20 mouse cellular contexts compared by ENCODE assay signal in the genomic region with DNA sequence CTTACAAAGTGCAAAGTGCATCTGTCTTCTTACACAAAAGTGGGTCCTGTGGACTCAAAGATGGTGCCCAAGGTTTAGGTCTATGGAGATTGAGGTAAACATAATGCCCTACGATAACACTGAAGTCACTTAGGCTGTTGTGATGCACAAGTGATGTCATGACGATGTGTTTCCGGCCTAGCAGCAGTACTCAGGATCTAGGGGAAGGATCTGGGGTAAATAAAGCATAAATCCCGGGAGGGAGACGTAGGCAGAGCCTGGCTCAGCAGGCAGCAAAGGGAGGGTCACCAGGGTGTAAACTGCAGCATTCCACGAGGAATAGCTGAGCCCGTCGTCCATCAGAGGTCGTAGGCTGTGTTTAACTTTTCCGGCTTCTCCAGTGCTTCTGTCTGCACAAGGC. TPM values are rescaled to one million over a fixed set of nuclear protein-coding genes. Genes with fewer than 3 reads are reported as not detected.
DNase-seq lines count a peak whose midpoint lies in the region; ATAC-seq lines count a peak whose summit lies in the region.
"Had no signal": no experiment of that assay in that cellular context is flagged by ENCODE, and none has a peak within 500 bp of the region (broad histone marks: within the 10 kb centered on the region; RNA-seq: fewer than 3 reads in every experiment).

No protein-coding gene starts in this region.

- H3K27ac ChIP-seq in midbrain, embryonic 11.5 days (ENCODE audit: low read depth, low read length) = no peak overlapping the region
- H3K27ac ChIP-seq in midbrain, embryonic 13.5 days = no peak overlapping the region

- no peak for ATAC-seq in midbrain, embryonic 11.5 days (ENCODE audit: low FRiP score)
- no peak for ATAC-seq in midbrain, embryonic 13.5 days
- ATAC-seq: activated CD4-positive, CD25-positive, alpha-beta regulatory T cell, adult 4 months; CD4-positive, CD25-positive, alpha-beta regulatory T cell, adult 4 months; Patski had no signal

- peaks cover 59% of the 10 kb centered on the region for H3K36me3 ChIP-seq in midbrain, embryonic 11.5 days (ENCODE audit: control insufficient read depth, insufficient read depth, low read length)
- H3K36me3 ChIP-seq in midbrain, embryonic 13.5 days = peaks cover 98% of the 10 kb centered on the region

- WGBS in midbrain, embryonic 11.5 days = 90% methylated on average over 10 of the region's 10 CpGs
- 88% methylated on average over 10 of the region's 10 CpGs for WGBS in midbrain, embryonic 13.5 days

- no peaks in the 10 kb centered on the region for H3K4me1 ChIP-seq in midbrain, embryonic 11.5 days (ENCODE audit: control insufficient read depth, insufficient read depth, low read length)
- no peaks in the 10 kb centered on the region for H3K4me1 ChIP-seq in midbrain, embryonic 13.5 days (replicated peaks)

- H3K27me3 ChIP-seq in midbrain, embryonic 11.5 days (ENCODE audit: control insufficient read depth, insufficient read depth, low read length) = no peaks in the 10 kb centered on the region
- no peaks in the 10 kb centered on the region for H3K27me3 ChIP-seq in midbrain, embryonic 13.5 days
- H3K27me3 ChIP-seq: CH12.LX, Patski had no signal

- no peak overlapping the region for H3K9ac ChIP-seq in midbrain, embryonic 11.5 days (ENCODE audit: low read length)
- no peak overlapping the region for H3K9ac ChIP-seq in midbrain, embryonic 13.5 days (replicated peaks)

- H3K4me3 ChIP-seq in midbrain, embryonic 11.5 days (ENCODE audit: low read depth, low read length) = no peak overlapping the region
- H3K4me3 ChIP-seq in midbrain, embryonic 13.5 days (replicated peaks) = no peak overlapping the region

- DNase-seq in midbrain, embryonic 11.5 days (ENCODE audit: low spot score, missing footprints) = peak; percentile 72
- peak; percentile 59 for DNase-seq in R1 (ENCODE audit: low read depth, low spot score)
- DNase-seq in cerebellum, postnatal 10 days = no peak
- DNase-seq: adrenal gland, adult 2 months; adrenal gland, adult 8-10 months; adrenal gland, postnatal 10 days; adrenal gland, postnatal 14 days; adrenal gland, postnatal 25 days; adrenal gland, postnatal 36 days; B cell, adult 2 months; cerebellum, adult 11 months; cerebellum, adult 11-12 months; cerebellum, adult 18-20 months; cerebellum, adult 2 months had no signal

- no peaks in the 10 kb centered on the region for H3K9me3 ChIP-seq in midbrain, embryonic 11.5 days (ENCODE audit: control insufficient read depth, low read length)
- no peaks in the 10 kb centered on the region for H3K9me3 ChIP-seq in midbrain, embryonic 13.5 days
- H3K9me3 ChIP-seq: G1E had no signal

- H3K4me2 ChIP-seq in midbrain, embryonic 11.5 days = no peak overlapping the region
- H3K4me2 ChIP-seq in midbrain, embryonic 13.5 days (replicated peaks) = no peak overlapping the region

RNA-seq across cellular contexts. Expression of a gene that starts 11.6 kb away (rescaled TPM):
- polyA plus RNA-seq in midbrain, embryonic 11.5 days (2014; fragmentation: Nextera tagmentation; extraction: Ambion mirVana) = 94.2 and 94.8 TPM in 2 replicates
- 151 and 158 TPM in 2 replicates for polyA plus RNA-seq in midbrain, embryonic 13.5 days (2015; fragmentation: Nextera tagmentation; extraction: Ambion mirVana)

RNA-seq across cellular contexts. Expression of a gene that starts 30.4 kb away (rescaled TPM):
- 0.63 and 0.65 TPM in 2 replicates for polyA plus RNA-seq in midbrain, embryonic 11.5 days (2014; fragmentation: Nextera tagmentation; extraction: Ambion mirVana)
- polyA plus RNA-seq in midbrain, embryonic 13.5 days (2015; fragmentation: Nextera tagmentation; extraction: Ambion mirVana) = 0.28 and 0.36 TPM in 2 replicates
- polyA plus RNA-seq: G1E had no signal

RNA-seq across cellular contexts. Expression of a gene that starts 41.7 kb away (rescaled TPM):
- polyA plus RNA-seq in midbrain, embryonic 11.5 days (2014; fragmentation: Nextera tagmentation; extraction: Ambion mirVana) = 17.8 and 20.3 TPM in 2 replicates
- 21.0 and 23.8 TPM in 2 replicates for polyA plus RNA-seq in midbrain, embryonic 13.5 days (2015; fragmentation: Nextera tagmentation; extraction: Ambion mirVana)

RNA-seq across cellular contexts. Expression of a gene that starts 46.5 kb away (rescaled TPM):
- 46.9 and 48.1 TPM in 2 replicates for polyA plus RNA-seq in midbrain, embryonic 11.5 days (2014; fragmentation: Nextera tagmentation; extraction: Ambion mirVana)
- 46.1 and 46.7 TPM in 2 replicates for polyA plus RNA-seq in midbrain, embryonic 13.5 days (2015; fragmentation: Nextera tagmentation; extraction: Ambion mirVana)

Comparison
In these comparisons a context has a peak if more than half of its experiments do, and no peak if none do; other contexts are left out.
1. DNase-seq: peak in midbrain, embryonic 11.5 days (single experiment) and R1 (single experiment); none in cerebellum, postnatal 10 days (0 of 2).